Mouse (Mus musculus) G1E (cell line): ENCODE measurements around the gene Prr22. TPM values are rescaled to one million over a fixed set of nuclear protein-coding genes. Genes with fewer than 3 reads are reported as not detected.
A peak's percentile ranks its signal among the peaks of the same experiment; 100 is the strongest.

Experiments used
- ATAC-seq: 2 replicates; pipeline ENCODE4 v1.8.0; 2016; ENCODE audit warnings: mild to moderate bottlenecking; ENCODE audit not compliant: insufficient number of reproducible peaks, poor library complexity, low FRiP score, severe bottlenecking; ENCODE audit errors: extremely low read depth
- DNase-seq: peaks from one replicate; pipeline ENCODE4 v3.0.0; 2012; ENCODE audit warnings: low spot score
- H3K27me3 ChIP-seq: 2 replicates; pipeline ENCODE4 v1.6.1; 2012; ENCODE audit warnings: mild to moderate bottlenecking, low read length, inconsistent platforms; ENCODE audit not compliant: insufficient read depth
- H3K36me3 ChIP-seq: replicated peaks from 2 replicates; pipeline ENCODE3; 2012; ENCODE audit warnings: mild to moderate bottlenecking, inconsistent platforms
- H3K4me1 ChIP-seq: 2 replicates; pipeline ENCODE4 v1.6.1; 2012; ENCODE audit warnings: low read depth, low read length, inconsistent platforms, mixed read lengths; ENCODE audit not compliant: insufficient read depth
- H3K4me3 ChIP-seq: 2 replicates; pipeline ENCODE4 v1.5.1; 2012; ENCODE audit warnings: low read depth, mild to moderate bottlenecking, inconsistent platforms, low read length, moderate library complexity, mixed read lengths
- H3K9me3 ChIP-seq: replicated peaks from 2 replicates; pipeline ENCODE4 v1.6.1; 2012; ENCODE audit warnings: inconsistent platforms
- CTCF ChIP-seq: IDR thresholded peaks from 2 replicates; pipeline ENCODE4 v1.5.1; 2012; ENCODE audit warnings: low read depth, low read length, inconsistent platforms, mixed read lengths
- GATA1 ChIP-seq: IDR thresholded peaks from 2 replicates; pipeline ENCODE4 v1.6.1; 2012; ENCODE audit warnings: borderline replicate concordance, low read length, inconsistent platforms, mixed read lengths
- GATA2 ChIP-seq: IDR thresholded peaks from 2 replicates; pipeline ENCODE4 v1.6.1; 2012; ENCODE audit warnings: low read depth, low read length, inconsistent platforms, borderline replicate concordance
- POLR2AphosphoS5 ChIP-seq: IDR thresholded peaks from 2 replicates; pipeline ENCODE4 v1.6.1; 2012; ENCODE audit warnings: low read depth, low read length, inconsistent platforms; ENCODE audit not compliant: insufficient replicate concordance
- TAL1 ChIP-seq: conservative IDR thresholded peaks from 2 replicates; pipeline ENCODE4 v1.6.1; 2012; ENCODE audit warnings: low read depth, low read length, inconsistent platforms, mixed read lengths
- polyA plus RNA-seq: library from polyadenylated mRNA; stranded (reverse); fragments of >175 nt; gene quantifications from 2 replicates; pipeline ENCODE4 v1.2.3, GENCODE M21; 2012
- total RNA-seq, 2 experiments: library from RNA; stranded (forward) in 1 of 2; stranded (reverse) in 1 of 2; fragments of 200-1000 nt in 1 of 2; fragments of >200 nt in 1 of 2; fragmentation: Nextera tagmentation in 1 of 2; gene quantifications; 2 replicates each; pipeline ENCODE4 v1.2.3; 2014 to 2017

Gene Prr22
- total and polyA plus RNA-seq, 3 experiments: 0.22 to 3.5 TPM; not detected in 1

GRCm38 (mm10) chr17:56759261-56759660 is 10.8 kb upstream of the Prr22 start:
- Histone ChIP-seq H3K9me3 (peaks cover 33% of the 10 kb centered on the region), H3K27me3 (peaks cover 40% of the 10 kb centered on the region), H3K36me3 (no peaks in the 10 kb centered on the region), H3K4me1 (peaks cover 44% of the 10 kb centered on the region), H3K4me3 (no peak overlapping the region)
- DNase-seq (no peak), ATAC-seq (no peak)
- TF ChIP-seq POLR2AphosphoS5 (no peak), TAL1 (no peak), GATA1 (no peak), CTCF (no peak), GATA2 (no peak)

- ATAC-seq (no peak), DNase-seq (no peak)
- H3K4me1 ChIP-seq: peaks cover 54% of the 10 kb centered on the region
- H3K9me3 ChIP-seq: peaks cover 33% of the 10 kb centered on the region
- no peak for TF ChIP-seq GATA2
- no peak for TF ChIP-seq GATA1
- TF ChIP-seq CTCF: no peak
- no peak for TF ChIP-seq TAL1
- TF ChIP-seq POLR2AphosphoS5: no peak
- peaks cover 6% of the 10 kb centered on the region for H3K36me3 ChIP-seq
- H3K4me3 ChIP-seq: no peak overlapping the region
- peaks cover 26% of the 10 kb centered on the region for H3K27me3 ChIP-seq
Measured at GRCm38 (mm10) chr17:56761077-56761476, 9.0 kb upstream of the Prr22 start.

GRCm38 (mm10) chr17:56761991-56762410 is 8.0 kb upstream of the Prr22 start:
- H3K36me3 ChIP-seq: peaks cover 14% of the 10 kb centered on the region
- H3K4me3 ChIP-seq: peak overlapping the region; percentile 70
- DNase-seq: peak; percentile 99
- peaks cover 19% of the 10 kb centered on the region for H3K27me3 ChIP-seq
- peak; percentile 77 for ATAC-seq
- peak; percentile 94 for TF ChIP-seq TAL1
- no peak for TF ChIP-seq GATA1
- peak; percentile 70; the same call in 1 of the 2 replicates for TF ChIP-seq GATA2
- peaks cover 26% of the 10 kb centered on the region for H3K9me3 ChIP-seq
- peaks cover 62% of the 10 kb centered on the region for H3K4me1 ChIP-seq

GRCm38 (mm10) chr17:56762769-56763731 is 7.0 kb upstream of the Prr22 start:
- peak overlapping the region; percentile 70; the same call in 1 of the 2 replicates for H3K4me3 ChIP-seq
- H3K27me3 ChIP-seq: peaks cover 18% of the 10 kb centered on the region
- peaks cover 71% of the 10 kb centered on the region for H3K4me1 ChIP-seq
- DNase-seq (peak; percentile 69), ATAC-seq (peak; percentile 4; the same call in 1 of the 2 replicates)
- H3K9me3 ChIP-seq: peaks cover 16% of the 10 kb centered on the region
- H3K36me3 ChIP-seq: peaks cover 25% of the 10 kb centered on the region
- peak; percentile 100 for TF ChIP-seq CTCF
- TF ChIP-seq GATA1: no peak
- no peak for TF ChIP-seq POLR2AphosphoS5
- no peak for TF ChIP-seq TAL1
- no peak for TF ChIP-seq GATA2

GRCm38 (mm10) chr17:56763741-56764250 is 6.3 kb upstream of the Prr22 start:
- no peak for DNase-seq
- Histone ChIP-seq H3K4me1 (peaks cover 72% of the 10 kb centered on the region), H3K27me3 (peaks cover 18% of the 10 kb centered on the region), H3K36me3 (peaks cover 32% of the 10 kb centered on the region), H3K9me3 (peaks cover 8% of the 10 kb centered on the region), H3K4me3 (peak overlapping the region; percentile 94; the same call in 1 of the 2 replicates)
- ATAC-seq: no peak
- no peak for TF ChIP-seq GATA1
- TF ChIP-seq POLR2AphosphoS5: no peak

- Histone ChIP-seq H3K4me1 (peaks cover 68% of the 10 kb centered on the region), H3K9me3 (no peaks in the 10 kb centered on the region), H3K36me3 (peaks cover 41% of the 10 kb centered on the region), H3K27me3 (peaks cover 9% of the 10 kb centered on the region), H3K4me3 (peak within 1 kb of the TSS; percentile 94)
- DNase-seq: peak; percentile 95
- ATAC-seq: peak; percentile 67
- no peak for TF ChIP-seq GATA2
Measured at GRCm38 (mm10) chr17:56764474-56765354, 5.3 kb upstream of the Prr22 start, which contains the start of gene Dus3l. Dus3l (plus strand) TSS chr17:56764757.
